Mouse (Mus musculus) brown adipose tissue, adult 24 weeks (tissue): ENCODE measurements around the gene Klhl33. TPM values are rescaled to one million over a fixed set of nuclear protein-coding genes. Genes with fewer than 3 reads are reported as not detected.
A peak's percentile ranks its signal among the peaks of the same experiment; 100 is the strongest.
"Not testable (repeated sequence)": the region's sequence is repeated elsewhere in the genome, so short reads cannot be mapped to it uniquely, and the experiment has no call there.

ENCODE experiments used
- H3K27ac ChIP-seq: fragments of 200-500 bp; replicated peaks from 2 replicates; pipeline ENCODE4 v1.5.1; 2012; ENCODE audit warnings: low read depth, mild to moderate bottlenecking, low read length
- H3K4me1 ChIP-seq: fragments of 200-500 bp; 2 replicates; pipeline ENCODE4 v1.6.1; 2012; ENCODE audit warnings: low read length, mixed read lengths; ENCODE audit not compliant: control insufficient read depth, insufficient read depth, insufficient read length
- H3K4me3 ChIP-seq: fragments of 200-500 bp; 2 replicates; pipeline ENCODE4 v1.5.1; 2012; ENCODE audit warnings: low read depth, mild to moderate bottlenecking, low read length, moderate library complexity; ENCODE audit not compliant: insufficient read depth
- polyA plus RNA-seq: library from polyadenylated mRNA; stranded (reverse); fragments of >200 nt; gene quantifications from 2 replicates; pipeline ENCODE4 v1.2.4, GENCODE M21; 2012; ENCODE audit not compliant: missing spikeins, insufficient read depth, insufficient read length

Gene Klhl33
- 0.32 and 1.4 TPM in 2 replicates for polyA plus RNA-seq

- peak within 1 kb of the TSS; percentile 56 for H3K27ac ChIP-seq
- H3K4me3 ChIP-seq, result peak within 1 kb of the TSS; percentile 34
- H3K4me1 ChIP-seq, result 0 out of 2 replicates have a peak, but pooled peaks cover 3% of the 10 kb centered on the region
Observed at GRCm38 (mm10) chr14:50897374-50897765, at the start of gene Klhl33. TSS of gene Klhl33 (minus strand) at chr14:50897507.

GRCm38 (mm10) chr14:50945526-50945925 is 48.2 kb upstream of the Klhl33 start:
- peak overlapping the region; percentile 70 for H3K4me3 ChIP-seq
- H3K4me1 ChIP-seq, result not testable (repeated sequence)
- peak overlapping the region; percentile 78 for H3K27ac ChIP-seq

GRCm38 (mm10) chr14:50945081-50945480 is 47.8 kb upstream of the Klhl33 start:
- Histone ChIP-seq H3K27ac (peak overlapping the region; percentile 81), H3K4me3 (peak overlapping the region; percentile 70)
- H3K4me1 ChIP-seq, result not testable (repeated sequence)

- H3K4me1 ChIP-seq, result not testable (repeated sequence)
- peak overlapping the region; percentile 81 for H3K27ac ChIP-seq
- peak overlapping the region; percentile 70 for H3K4me3 ChIP-seq
Observed at GRCm38 (mm10) chr14:50944668-50945033, 47.3 kb upstream of the Klhl33 start.

DNA sequence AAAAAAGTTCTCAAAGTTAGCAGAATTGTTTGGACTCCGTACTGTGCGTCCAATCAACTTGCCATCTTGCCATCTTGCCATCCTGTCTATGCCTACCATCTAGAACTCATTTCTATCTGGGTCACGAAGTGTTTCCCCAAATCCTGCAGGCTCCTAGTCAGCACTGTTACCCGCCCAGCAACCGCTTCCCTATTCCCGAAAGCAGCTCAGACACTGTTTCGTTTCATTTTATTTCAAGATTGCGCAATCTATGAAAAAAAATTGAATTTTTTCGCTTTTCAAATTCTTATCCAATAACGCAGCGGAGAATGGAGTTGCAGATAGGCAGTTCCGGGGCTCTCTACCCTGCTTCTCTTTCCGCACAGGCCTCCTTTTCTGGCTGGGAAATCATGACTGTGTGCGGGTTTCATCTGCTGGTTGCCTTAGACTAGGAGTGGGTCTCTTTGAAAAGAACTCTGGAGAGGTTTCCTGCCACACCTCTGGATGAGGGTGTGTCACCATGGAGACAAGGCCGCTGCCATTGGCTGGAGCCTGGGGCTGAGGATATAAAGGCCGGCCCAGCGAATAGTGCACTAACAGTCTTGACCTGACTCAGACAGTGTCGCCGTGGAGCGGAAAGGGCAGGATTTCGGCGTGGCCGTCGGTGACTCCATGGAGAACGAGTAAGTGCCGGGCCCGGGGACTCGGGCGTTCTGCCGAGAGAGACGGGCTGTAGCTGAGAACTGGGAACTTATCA is 46.8 kb upstream of the Klhl33 start, which contains the start of gene Gm49342:
Gm49342 (plus strand) TSS at position 586 of the 736 bp plus-strand sequence.
- H3K4me3 ChIP-seq, result peak within 1 kb of the TSS; percentile 70
- H3K27ac ChIP-seq, result peak within 1 kb of the TSS; percentile 81
- no peaks in the 10 kb centered on the region for H3K4me1 ChIP-seq

GRCm38 (mm10) chr14:50938940-50939339 is 41.6 kb upstream of the Klhl33 start:
- no peak overlapping the region for H3K27ac ChIP-seq
- no peak overlapping the region for H3K4me3 ChIP-seq
- no peaks in the 10 kb centered on the region for H3K4me1 ChIP-seq

- no peak overlapping the region for H3K4me3 ChIP-seq
- H3K4me1 ChIP-seq, result no peaks in the 10 kb centered on the region
- H3K27ac ChIP-seq, result no peak overlapping the region
Observed at GRCm38 (mm10) chr14:50938119-50938908, 41.0 kb upstream of the Klhl33 start.

- H3K27ac ChIP-seq, result no peak overlapping the region
- no peak overlapping the region for H3K4me3 ChIP-seq
- no peaks in the 10 kb centered on the region for H3K4me1 ChIP-seq
Observed at GRCm38 (mm10) chr14:50936649-50937048, 39.3 kb upstream of the Klhl33 start.

DNA sequence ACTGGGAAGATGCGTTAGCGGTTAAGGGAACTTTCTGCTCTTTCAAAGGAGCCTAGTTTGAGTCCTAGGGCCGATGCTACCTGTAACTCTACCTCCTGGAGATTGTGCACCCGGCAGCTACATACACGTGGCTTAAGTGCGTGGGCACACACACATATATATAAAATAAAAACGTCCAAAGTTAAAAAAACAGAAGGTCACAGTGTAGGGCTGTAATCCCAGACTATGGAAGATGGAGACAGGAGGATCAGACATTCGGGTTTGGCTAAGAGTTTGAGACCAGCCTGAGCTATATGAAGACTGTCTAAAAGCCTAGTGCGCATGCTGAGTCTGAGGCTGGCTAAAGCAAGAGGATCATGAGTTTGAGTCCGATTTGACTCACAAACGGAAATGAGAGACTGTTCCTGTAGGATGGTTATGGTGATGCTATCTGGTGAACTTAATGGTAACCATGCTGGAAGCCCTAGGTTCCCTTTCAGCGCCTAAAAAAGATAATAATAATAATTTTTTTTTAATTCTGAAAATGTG is 34.2 kb upstream of the Klhl33 start:
- Histone ChIP-seq H3K4me1 (no peaks in the 10 kb centered on the region), H3K27ac (peak overlapping the region; percentile 69), H3K4me3 (peak overlapping the region; percentile 64)

- H3K4me3 ChIP-seq, result peak within 1 kb of the TSS; percentile 80
- H3K27ac ChIP-seq, result peak within 1 kb of the TSS; percentile 69
- no peaks in the 10 kb centered on the region for H3K4me1 ChIP-seq
Observed at GRCm38 (mm10) chr14:50930754-50931492, 33.6 kb upstream of the Klhl33 start, which contains the start of the genes Pip4p1 and Pnp. TSS of gene Pip4p1 (minus strand) at chr14:50930856. TSS of gene Pnp (plus strand) at chr14:50931082.

DNA sequence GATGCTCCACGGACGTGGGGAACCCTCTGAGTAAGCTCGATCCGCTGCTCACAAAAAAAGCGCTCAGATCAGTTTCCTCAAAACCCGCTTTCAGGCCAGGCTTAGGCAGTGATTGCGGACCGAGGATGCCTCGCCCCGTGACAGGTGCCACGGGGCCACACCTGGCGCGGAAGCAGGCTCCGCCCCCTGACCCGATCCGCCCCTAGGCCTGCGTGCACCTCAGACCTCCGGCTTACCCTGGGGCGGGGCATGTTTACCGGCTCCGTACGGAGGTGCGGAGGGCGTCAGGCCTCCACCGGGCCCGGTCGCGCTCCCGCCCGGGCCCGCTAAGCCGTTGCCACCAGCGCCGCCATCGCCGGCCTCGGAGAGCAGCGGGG is 33.1 kb upstream of the Klhl33 start:
- H3K4me3 ChIP-seq, result peak overlapping the region; percentile 80
- peak overlapping the region; percentile 66 for H3K27ac ChIP-seq
- H3K4me1 ChIP-seq, result no peaks in the 10 kb centered on the region

GRCm38 (mm10) chr14:50929951-50930350 is 32.6 kb upstream of the Klhl33 start:
- Histone ChIP-seq H3K27ac (peak overlapping the region; percentile 66), H3K4me1 (no peaks in the 10 kb centered on the region), H3K4me3 (peak overlapping the region; percentile 80)

GRCm38 (mm10) chr14:50927366-50927765 is 30.1 kb upstream of the Klhl33 start:
- H3K4me3 ChIP-seq, result no peak overlapping the region

DNA sequence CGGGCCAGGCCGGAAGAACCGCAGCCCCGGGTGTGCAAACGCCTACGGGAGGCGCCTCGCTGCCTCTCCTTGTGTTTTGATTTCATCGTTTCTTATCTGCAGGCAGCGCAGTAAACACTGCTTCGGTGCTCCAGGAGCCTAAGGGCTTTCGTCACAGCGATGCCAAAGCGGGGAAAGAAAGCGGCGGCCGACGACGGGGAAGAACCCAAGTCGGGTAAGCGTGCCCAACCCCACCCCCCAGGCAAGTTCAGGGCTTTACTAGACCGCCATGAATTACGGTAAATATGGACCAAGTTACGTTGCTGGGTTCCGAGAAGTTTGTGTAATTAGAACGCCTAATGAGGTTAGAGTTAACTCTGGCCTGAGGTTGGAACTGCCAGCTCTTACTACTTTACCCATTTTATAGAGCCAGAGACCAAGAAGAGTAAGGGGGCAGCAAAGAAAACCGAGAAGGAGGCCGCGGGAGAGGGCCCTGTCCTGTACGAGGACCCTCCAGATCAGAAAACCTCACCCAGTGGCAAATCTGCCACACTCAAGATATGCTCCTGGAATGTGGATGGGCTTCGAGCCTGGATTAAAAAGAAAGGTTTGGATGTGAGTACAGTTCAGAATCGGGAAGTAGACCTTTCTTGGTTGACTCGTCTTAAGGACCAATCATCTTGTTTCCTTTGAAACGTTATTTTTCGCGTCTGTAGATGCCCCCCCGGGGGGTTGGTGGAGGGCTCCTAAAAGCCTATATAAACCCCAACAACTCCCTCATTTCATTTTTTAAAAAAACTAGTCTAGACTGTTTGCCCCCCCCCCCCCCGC is 28.0 kb upstream of the Klhl33 start:
- H3K27ac ChIP-seq, result peak overlapping the region; percentile 27

More at GRCm38 (mm10) chr14:50927366-50927765, 30.1 kb upstream of the Klhl33 start:
- H3K4me1 ChIP-seq, result no peaks in the 10 kb centered on the region
- H3K27ac ChIP-seq, result no peak overlapping the region

More for the DNA sequence above, 28.0 kb upstream of the Klhl33 start:
- Histone ChIP-seq H3K4me1 (no peaks in the 10 kb centered on the region), H3K4me3 (peak overlapping the region; percentile 89)
